Mouse (Mus musculus) urinary bladder, postnatal 25 days (tissue): ENCODE measurements around the gene Gm43552.
A peak's percentile ranks its signal among the peaks of the same experiment; 100 is the strongest.

Source experiments
- DNase-seq: peaks from one replicate; pipeline ENCODE4 v3.0.0; 2022; ENCODE audit warnings: low spot score

Gm43552 gene

GRCm38 (mm10) chr5:65438041-65438440 lies 54.6 kb downstream of the Gm43552 start:
- no peak for DNase-seq

- peak; percentile 92 for DNase-seq
These were observed 56.6 kb downstream of the Gm43552 start, which contains the start of gene Ugdh for GRCm38 (mm10) chr5:65435806-65436561. Ugdh (minus strand) TSS chr5:65435949.

GRCm38 (mm10) chr5:65435363-65435805 lies 57.2 kb downstream of the Gm43552 start:
- DNase-seq = no peak

DNA sequence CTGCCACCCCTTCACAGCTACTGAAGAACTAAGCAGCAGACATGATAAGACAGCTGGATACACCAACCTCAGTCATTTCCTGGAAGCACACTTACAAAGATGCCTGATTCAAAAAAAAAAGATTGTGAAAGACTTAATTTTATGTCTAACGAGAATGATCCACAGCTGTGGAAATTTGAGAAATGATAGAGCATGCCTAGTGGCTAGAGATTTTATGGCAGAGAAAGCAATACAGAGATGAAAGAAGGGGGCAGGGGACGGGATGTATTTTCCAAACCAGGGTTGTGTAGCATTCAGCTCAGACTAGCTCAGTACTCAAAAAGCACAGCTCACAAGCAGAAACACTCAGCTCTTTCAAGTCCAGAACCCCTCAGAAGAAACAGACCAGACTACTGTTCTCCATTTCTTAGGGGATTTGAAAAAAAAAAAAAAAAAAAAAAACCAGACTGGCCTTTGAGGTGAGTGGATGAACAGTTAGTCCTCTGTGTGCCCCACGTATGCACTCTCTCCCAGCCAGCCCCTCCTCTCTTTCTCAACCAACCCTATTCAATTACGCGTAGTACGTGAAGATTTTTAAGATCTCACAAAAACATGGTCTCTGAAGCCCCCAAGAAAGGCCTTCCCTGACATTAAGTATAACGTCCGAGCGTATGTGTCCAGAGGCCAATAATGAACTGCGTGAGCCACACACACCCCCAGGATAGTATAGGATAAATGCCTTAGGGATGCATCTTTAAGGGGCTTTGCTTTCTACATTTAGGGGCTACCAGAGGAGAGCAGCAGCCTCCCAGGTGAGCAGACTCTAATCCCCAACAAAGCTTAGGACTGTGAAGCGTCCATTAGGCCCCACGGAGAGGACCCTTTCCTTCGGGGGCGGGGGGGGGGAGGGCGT lies 57.9 kb downstream of the Gm43552 start:
- no peak for DNase-seq

- DNase-seq = no peak
These were observed 63.2 kb downstream of the Gm43552 start for GRCm38 (mm10) chr5:65429441-65429840.

GRCm38 (mm10) chr5:65428321-65428720 lies 64.3 kb downstream of the Gm43552 start:
- no peak for DNase-seq

DNA sequence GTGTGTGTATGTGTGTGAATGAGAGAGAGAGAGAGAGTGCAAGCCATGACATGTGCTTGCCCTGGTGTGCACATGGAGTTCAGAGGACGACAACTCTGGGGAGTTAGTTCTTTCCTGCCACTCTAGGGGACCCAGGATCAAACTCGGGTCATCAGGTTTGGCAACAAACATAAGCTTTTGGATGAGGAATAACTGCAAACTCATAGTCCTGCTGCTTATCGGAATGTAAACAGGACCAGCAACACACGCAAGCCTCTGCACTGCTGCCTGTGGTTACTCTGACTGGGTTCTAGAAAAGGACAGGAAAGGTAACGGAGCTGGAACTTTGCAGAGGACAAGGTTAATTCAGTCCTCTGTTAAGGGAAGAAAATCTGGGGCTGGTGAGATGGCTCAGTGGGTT lies 67.4 kb downstream of the Gm43552 start:
- no peak for DNase-seq

DNA sequence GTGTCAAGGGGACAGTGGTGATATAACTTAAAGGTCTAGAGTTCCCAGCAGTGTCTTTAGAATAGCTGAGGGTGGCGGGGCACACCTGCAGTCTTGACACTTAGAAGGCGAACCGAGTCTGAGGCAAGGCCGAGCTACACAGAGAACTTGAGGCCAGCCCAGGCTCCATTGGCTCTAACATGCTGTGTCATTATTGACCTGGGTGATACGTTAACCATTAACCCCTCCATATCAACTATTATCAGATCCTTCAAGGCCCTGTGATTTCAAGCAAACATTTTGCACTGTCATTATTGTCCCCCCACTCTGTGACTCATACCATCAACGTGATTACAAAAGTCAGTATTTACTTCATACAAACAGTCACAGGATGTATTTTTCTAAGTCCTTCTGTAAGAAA lies 68.4 kb downstream of the Gm43552 start:
- DNase-seq = no peak

GRCm38 (mm10) chr5:65422803-65423202 lies 69.8 kb downstream of the Gm43552 start:
- no peak for DNase-seq

DNA sequence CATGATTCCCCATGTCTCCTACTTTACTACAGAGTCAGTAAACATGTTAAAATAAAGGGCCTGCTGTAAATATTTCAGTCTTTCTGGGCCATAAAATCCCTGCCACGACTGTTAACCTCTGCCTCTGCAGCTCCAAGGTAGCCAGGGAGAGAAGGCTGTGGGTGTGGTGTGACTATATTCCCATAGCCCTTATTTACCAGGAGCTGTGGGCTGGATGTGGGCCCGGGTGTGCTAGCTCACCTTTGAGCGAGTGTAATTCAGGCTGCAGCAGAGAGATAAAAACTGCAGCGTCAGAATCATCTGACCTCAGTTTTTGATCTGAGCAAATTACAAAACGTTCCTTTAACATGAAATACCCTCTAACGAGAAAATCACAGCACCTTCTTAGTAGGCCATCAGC lies 71.8 kb downstream of the Gm43552 start:
- no peak for DNase-seq

- no peak for DNase-seq
These were observed 73.5 kb downstream of the Gm43552 start for GRCm38 (mm10) chr5:65419136-65419535.

- peak; percentile 41 for DNase-seq
These were observed 76.8 kb downstream of the Gm43552 start for GRCm38 (mm10) chr5:65415653-65416458.

GRCm38 (mm10) chr5:65407989-65408388 lies 84.6 kb downstream of the Gm43552 start:
- no peak for DNase-seq

GRCm38 (mm10) chr5:65401251-65401994 lies 91.2 kb downstream of the Gm43552 start:
- DNase-seq = peak; percentile 77

GRCm38 (mm10) chr5:65394425-65394824 lies 98.2 kb downstream of the Gm43552 start:
- no peak for DNase-seq

- DNase-seq = no peak
These were observed 100.9 kb downstream of the Gm43552 start for GRCm38 (mm10) chr5:65391753-65392152.

DNA sequence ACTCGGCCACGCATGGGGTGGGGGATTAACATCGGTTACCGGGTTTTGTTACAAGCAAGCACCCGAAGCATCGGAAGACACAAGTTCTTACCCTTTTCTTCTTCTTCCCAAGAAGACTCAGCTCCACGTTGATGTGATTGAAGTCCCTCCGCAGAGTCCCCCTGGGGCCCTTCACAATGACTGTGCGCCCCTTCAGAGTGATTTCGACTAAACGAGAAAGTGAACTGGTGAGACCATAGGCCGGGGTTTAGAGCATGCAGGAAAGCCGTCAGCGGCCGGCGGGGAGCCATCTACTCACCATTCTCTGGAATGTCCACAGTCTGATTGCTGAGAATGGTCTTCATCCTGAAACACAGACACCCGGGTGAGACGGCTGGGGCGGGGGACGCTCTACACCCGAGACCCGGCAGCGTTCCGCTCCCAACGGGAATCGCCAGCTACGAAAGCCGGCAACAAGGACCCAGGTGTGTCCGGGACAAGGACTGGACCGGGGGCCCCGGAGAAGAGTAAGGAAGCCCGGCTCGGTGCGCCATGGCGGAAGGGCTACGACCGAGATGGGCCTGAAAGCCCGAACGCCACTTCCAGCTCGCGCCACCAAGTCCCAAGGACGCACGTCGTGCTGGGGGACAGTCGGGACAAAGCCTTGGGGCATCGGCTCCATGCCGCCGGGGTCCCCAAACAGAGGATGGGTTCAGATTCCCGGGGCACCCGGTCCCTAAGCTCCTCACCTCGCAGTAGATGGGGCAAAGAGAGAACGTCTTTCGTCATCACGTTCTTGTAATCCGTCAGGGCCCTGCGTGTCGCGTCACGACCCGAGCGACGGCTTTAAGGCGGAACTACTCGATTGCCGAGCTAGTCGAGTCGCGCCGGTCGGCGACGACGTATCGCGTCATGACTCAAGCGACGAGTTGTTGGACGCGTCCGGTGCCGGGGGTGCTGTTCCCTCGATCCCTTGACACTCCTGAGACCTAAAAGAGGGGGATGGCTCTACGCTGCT lies 101.7 kb downstream of the Gm43552 start, which contains the start of the genes Rpl9 and Lias:
TSS of gene Rpl9 (minus strand) at position 797 of the 997 bp plus-strand sequence.
TSS of gene Lias (plus strand) at position 850 of the 997 bp plus-strand sequence.
- peak; percentile 99 for DNase-seq

- DNase-seq = no peak
These were observed 105.4 kb downstream of the Gm43552 start for GRCm38 (mm10) chr5:65387008-65387867.

GRCm38 (mm10) chr5:65385704-65386103 lies 106.9 kb downstream of the Gm43552 start:
- no peak for DNase-seq
